Mouse (Mus musculus) spleen, postnatal 10 days (tissue): ENCODE measurements around the gene Timm23.
"Not testable (repeated sequence)": the region's sequence is repeated elsewhere in the genome, so short reads cannot be mapped to it uniquely, and the experiment has no call there.

Experiments used
- DNase-seq, 2 experiments: peaks; one replicate each; pipeline ENCODE4 v3.0.0; 2021 to 2022; ENCODE audit warnings: low spot score in 2 of 2

The Timm23 gene

GRCm38 (mm10) chr14:32165278-32166061 lies 36.2 kb downstream of the Timm23 start:
- peak; percentile 92 for DNase-seq

- DNase-seq, result no peak
These were observed 37.3 kb downstream of the Timm23 start for GRCm38 (mm10) chr14:32164173-32165051.

- no peak for DNase-seq
These were observed 38.4 kb downstream of the Timm23 start for GRCm38 (mm10) chr14:32163203-32163888.

- no peak for DNase-seq
These were observed 39.5 kb downstream of the Timm23 start for GRCm38 (mm10) chr14:32162231-32162630.

- DNase-seq, result peak in 1 of 2 experiments; percentile 35
These were observed 40.4 kb downstream of the Timm23 start for GRCm38 (mm10) chr14:32161090-32161885.

- DNase-seq, result no peak
These were observed 41.1 kb downstream of the Timm23 start for GRCm38 (mm10) chr14:32160563-32160962.

GRCm38 (mm10) chr14:32159690-32160246 lies 41.9 kb downstream of the Timm23 start, which contains the start of gene Ncoa4:
Gene Ncoa4 (plus strand): TSS chr14:32159865.
- peak; percentile 99 for DNase-seq

- DNase-seq, result peak in 1 of 2 experiments; percentile 47
These were observed 42.5 kb downstream of the Timm23 start for GRCm38 (mm10) chr14:32159150-32159670.

- DNase-seq, result no peak
These were observed 46.9 kb downstream of the Timm23 start for GRCm38 (mm10) chr14:32154758-32155157.

- no peak for DNase-seq
These were observed 48.5 kb downstream of the Timm23 start for GRCm38 (mm10) chr14:32153156-32153555.

GRCm38 (mm10) chr14:32152243-32152965 lies 49.3 kb downstream of the Timm23 start:
- DNase-seq, result no peak

GRCm38 (mm10) chr14:32150872-32151271 lies 50.8 kb downstream of the Timm23 start:
- no peak for DNase-seq

GRCm38 (mm10) chr14:32146578-32146977 lies 55.1 kb downstream of the Timm23 start:
- DNase-seq, result no peak

- peak in 1 of 2 experiments; percentile 74 for DNase-seq
These were observed 55.7 kb downstream of the Timm23 start for GRCm38 (mm10) chr14:32145809-32146511.

- DNase-seq, result peak; percentile 51 to 62
These were observed 56.3 kb downstream of the Timm23 start for GRCm38 (mm10) chr14:32145401-32145800.

- DNase-seq, result no peak
These were observed 57.0 kb downstream of the Timm23 start for GRCm38 (mm10) chr14:32144734-32145133.

GRCm38 (mm10) chr14:32141723-32142122 lies 60.0 kb downstream of the Timm23 start, which contains the start of gene Msmb:
Gene Msmb (plus strand): TSS chr14:32142023.
- DNase-seq, result no peak

- no peak for DNase-seq
These were observed 61.2 kb downstream of the Timm23 start for GRCm38 (mm10) chr14:32140359-32140965.

GRCm38 (mm10) chr14:32136467-32136866 lies 65.2 kb downstream of the Timm23 start:
- not testable (repeated sequence) for DNase-seq
